Mouse (Mus musculus): ENCODE measurements around the gene Pdk2. TPM values are rescaled to one million over a fixed set of nuclear protein-coding genes. Genes with fewer than 3 reads are reported as not detected.

Gene Pdk2
- polyA plus RNA-seq, 1 experiment from 2014 or later, result 9.7 TPM

GRCm38 (mm10) chr11:94985822-94986221 lies 55.3 kb downstream of the Pdk2 start:
- Histone ChIP-seq H3K9me3 (replicated peaks) (no peaks in the 10 kb centered on the region), H3K27me3 (ENCODE audit: low read depth, poor library complexity, severe bottlenecking) (no peaks in the 10 kb centered on the region; the same call in 1 of the 2 replicates), H3K27ac (replicated peaks) (no peak overlapping the region), H3K4me3 (no peak overlapping the region), H3K4me1 (peaks cover 52% of the 10 kb centered on the region), H3K36me3 (no peaks in the 10 kb centered on the region)
- 81% methylated on average over 5 of the region's 5 CpGs for WGBS
- no peak for DNase-seq (ENCODE audit: low spot score)

GRCm38 (mm10) chr11:94985140-94985539 lies 56.0 kb downstream of the Pdk2 start:
- H3K4me1 ChIP-seq, result peaks cover 45% of the 10 kb centered on the region
- H3K36me3 ChIP-seq, result no peaks in the 10 kb centered on the region
- no peaks in the 10 kb centered on the region for H3K9me3 ChIP-seq (replicated peaks)
- no peak overlapping the region for H3K4me3 ChIP-seq
- no peak for DNase-seq (ENCODE audit: low spot score)
- H3K27me3 ChIP-seq (ENCODE audit: low read depth, poor library complexity, severe bottlenecking), result no peaks in the 10 kb centered on the region; the same call in 1 of the 2 replicates
- H3K27ac ChIP-seq (replicated peaks), result no peak overlapping the region
- 65% methylated on average over 1 of the region's 1 CpGs for WGBS

DNA sequence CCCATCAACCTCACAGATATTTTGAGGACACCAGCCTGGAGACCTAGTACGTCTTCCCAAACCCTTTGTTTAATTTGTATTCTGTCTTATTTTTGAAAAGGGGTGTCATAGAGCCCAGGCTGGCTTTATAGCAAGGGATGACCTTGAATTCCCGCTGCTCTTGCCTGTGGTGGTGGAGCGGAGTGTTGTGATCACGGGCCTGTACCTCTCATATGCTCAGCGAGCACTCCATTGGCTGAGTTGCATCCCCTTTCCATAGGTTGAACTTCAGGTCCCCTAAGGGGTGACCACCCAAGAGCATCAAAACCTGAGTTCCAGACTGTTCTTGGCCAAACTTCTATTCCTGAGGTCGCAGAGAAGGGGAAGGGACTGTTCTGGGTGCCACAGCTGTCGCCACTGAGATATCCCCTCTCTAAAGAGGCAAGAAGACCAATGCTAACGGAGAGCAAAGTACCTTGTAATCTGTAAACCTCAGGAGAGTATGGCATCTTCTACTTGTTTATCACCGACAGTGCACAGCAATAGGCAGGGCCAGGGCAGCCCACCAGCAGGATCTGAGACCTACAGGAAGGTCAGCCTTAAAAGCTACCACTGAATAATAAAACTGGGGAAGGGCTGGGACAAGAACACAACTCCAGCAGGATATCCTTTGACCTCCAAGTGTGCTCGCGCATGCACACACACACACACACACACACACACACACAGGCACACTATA lies 61.5 kb downstream of the Pdk2 start:
- Histone ChIP-seq H3K4me3 (peak overlapping the region; percentile 39), H3K36me3 (no peaks in the 10 kb centered on the region), H3K27me3 (ENCODE audit: low read depth, poor library complexity, severe bottlenecking) (no peaks in the 10 kb centered on the region), H3K27ac (replicated peaks) (peak overlapping the region; percentile 89), H3K9me3 (replicated peaks) (no peaks in the 10 kb centered on the region), H3K4me1 (peaks cover 19% of the 10 kb centered on the region)
- no peak for DNase-seq (ENCODE audit: low spot score)
- 78% methylated on average over 11 of the region's 11 CpGs for WGBS

- Histone ChIP-seq H3K4me1 (peaks cover 22% of the 10 kb centered on the region), H3K36me3 (no peaks in the 10 kb centered on the region), H3K4me3 (peak overlapping the region; percentile 39), H3K27ac (replicated peaks) (peak overlapping the region; percentile 89), H3K27me3 (ENCODE audit: low read depth, poor library complexity, severe bottlenecking) (no peaks in the 10 kb centered on the region), H3K9me3 (replicated peaks) (no peaks in the 10 kb centered on the region)
- peak; percentile 98 for DNase-seq (ENCODE audit: low spot score)
- WGBS, result under 1% methylated on average over 20 of the region's 20 CpGs
These were observed 62.2 kb downstream of the Pdk2 start for GRCm38 (mm10) chr11:94978947-94979346.

DNA sequence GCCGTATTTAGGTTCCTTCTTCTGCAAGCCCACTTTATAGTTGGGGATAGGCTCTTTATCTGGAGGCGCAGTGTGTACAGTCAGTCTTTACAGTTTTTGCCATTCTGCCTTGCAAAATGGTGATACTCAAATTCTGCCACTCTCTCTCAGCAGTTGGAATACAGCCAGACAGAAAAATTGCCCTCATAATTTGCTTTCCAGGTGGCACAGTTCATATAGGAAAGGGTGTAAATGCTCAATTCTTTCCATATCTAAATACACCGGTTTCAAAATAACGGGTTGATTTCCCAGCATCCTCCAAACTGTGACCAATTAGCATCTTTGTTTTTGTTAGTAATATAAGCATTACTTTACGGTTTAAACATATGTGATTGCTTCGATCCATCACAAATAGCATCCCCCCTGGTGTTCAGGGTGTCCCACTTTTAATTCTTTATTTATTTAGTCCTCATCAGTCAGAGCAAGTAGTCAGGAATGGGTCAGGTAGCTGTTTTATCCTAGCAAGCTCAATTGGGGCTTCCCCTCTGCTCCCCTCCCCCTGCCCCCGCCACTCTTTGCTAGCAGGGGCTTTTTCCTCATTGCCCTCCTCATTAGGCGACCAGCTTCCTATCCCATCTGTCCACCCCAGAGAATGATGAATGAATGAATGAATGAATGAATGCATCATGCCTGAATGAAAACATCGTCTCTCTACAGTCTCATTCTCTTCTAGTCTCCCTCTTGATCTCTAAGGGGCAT lies 62.8 kb downstream of the Pdk2 start:
- Histone ChIP-seq H3K9me3 (replicated peaks) (no peaks in the 10 kb centered on the region), H3K4me1 (peaks cover 28% of the 10 kb centered on the region), H3K27ac (replicated peaks) (peak overlapping the region; percentile 89), H3K27me3 (ENCODE audit: low read depth, poor library complexity, severe bottlenecking) (no peaks in the 10 kb centered on the region), H3K4me3 (peak overlapping the region; percentile 39), H3K36me3 (no peaks in the 10 kb centered on the region)
- 54% methylated on average over 9 of the region's 9 CpGs for WGBS
- no peak for DNase-seq (ENCODE audit: low spot score)

Other genes starting within 250 kb of the Pdk2 start
- gene Col1a1, start 105.1 kb downstream of the Pdk2 start, polyA plus RNA-seq (2016; fragmentation: Nextera tagmentation; extraction: Ambion mirVana), result 85.4 and 177 TPM in 2 replicates
- not detected in 2 replicates for gene Hils1, start 73.8 kb downstream of the Pdk2 start, polyA plus RNA-seq (2016; fragmentation: Nextera tagmentation; extraction: Ambion mirVana)
- 0.20 TPM in 1 of 2 replicates, not detected in the other for gene Sgca, start 65.0 kb downstream of the Pdk2 start, polyA plus RNA-seq (2016; fragmentation: Nextera tagmentation; extraction: Ambion mirVana)
- 8.6 and 9.0 TPM in 2 replicates for gene Ppp1r9b, start 50.3 kb downstream of the Pdk2 start, polyA plus RNA-seq (2016; fragmentation: Nextera tagmentation; extraction: Ambion mirVana)
- 40.8 and 58.6 TPM in 2 replicates for gene Samd14, start 31.5 kb downstream of the Pdk2 start, polyA plus RNA-seq (2016; fragmentation: Nextera tagmentation; extraction: Ambion mirVana)
- gene Itga3, start 35.4 kb upstream of the Pdk2 start, polyA plus RNA-seq (2016; fragmentation: Nextera tagmentation; extraction: Ambion mirVana), result 5.1 and 5.4 TPM in 2 replicates
- gene Dlx3, start 78.8 kb upstream of the Pdk2 start, polyA plus RNA-seq (2016; fragmentation: Nextera tagmentation; extraction: Ambion mirVana), result 0.89 and 1.3 TPM in 2 replicates
- 0.10 and 0.15 TPM in 2 replicates for gene Dlx4, start 104.9 kb upstream of the Pdk2 start, polyA plus RNA-seq (2016; fragmentation: Nextera tagmentation; extraction: Ambion mirVana)
- not detected in 2 replicates for gene Tac4, start 220.2 kb upstream of the Pdk2 start, polyA plus RNA-seq (2016; fragmentation: Nextera tagmentation; extraction: Ambion mirVana)

Measured in midbrain, embryonic 10.5 days (tissue).